Mouse (Mus musculus): ENCODE data around the gene Atp6v0a2. TPM values are rescaled to one million over a fixed set of nuclear protein-coding genes. Genes with fewer than 3 reads are reported as not detected.
A peak's percentile ranks its signal among the peaks of the same experiment; 100 is the strongest.

Gene Atp6v0a2
- polyA plus RNA-seq (2012; rRNA removed) (5.3 and 5.6 TPM in 2 replicates), polyA plus RNA-seq (2014; fragmentation: Nextera tagmentation; extraction: Ambion mirVana) (10.3 and 12.9 TPM in 2 replicates)

GRCm38 (mm10) chr5:124628448-124629363, at the start of gene Atp6v0a2:
TSS of gene Atp6v0a2 (plus strand) at chr5:124628576.
- Histone ChIP-seq H3K4me3 (ENCODE audit: insufficient read depth in 1 of 2, low read depth in 2 of 2, low read length in 2 of 2) (peak within 1 kb of the TSS; percentile 84 to 91), H3K4me2 (ENCODE audit: low read depth) (peak within 1 kb of the TSS; percentile 86), H3K36me3 (replicated peaks; ENCODE audit: control insufficient read depth, insufficient read depth, low read depth) (no peaks in the 10 kb centered on the region), H3K4me1 (replicated peaks; ENCODE audit: control insufficient read depth in 2 of 2, insufficient read depth in 2 of 2, low read length in 1 of 2) (peaks cover 10 to 15% of the 10 kb centered on the region in 2 experiments), H3K27ac (peak within 1 kb of the TSS; percentile 43), H3K9ac (replicated peaks) (peak within 1 kb of the TSS; percentile 67), H3K27me3 (ENCODE audit: control insufficient read depth, insufficient read depth, low read length) (no peaks in the 10 kb centered on the region), H3K9me3 (ENCODE audit: control insufficient read depth, low read length) (no peaks in the 10 kb centered on the region)
- ATAC-seq (ENCODE audit: insufficient read depth) (peak; percentile 95), DNase-seq (ENCODE audit: low read depth in 3 of 3, low spot score in 3 of 3) (peak; percentile 81 to 84 (median 83))
- no peak for TF ChIP-seq EP300 (IDR thresholded peaks at IDR 0.05; ENCODE audit: low read depth)
- no peak for TF ChIP-seq CTCF (IDR thresholded peaks at IDR 0.05; ENCODE audit: low read depth)
- under 1% methylated on average over 58 of the region's 58 CpGs for WGBS (ENCODE audit: insufficient replicate concordance)

DNA sequence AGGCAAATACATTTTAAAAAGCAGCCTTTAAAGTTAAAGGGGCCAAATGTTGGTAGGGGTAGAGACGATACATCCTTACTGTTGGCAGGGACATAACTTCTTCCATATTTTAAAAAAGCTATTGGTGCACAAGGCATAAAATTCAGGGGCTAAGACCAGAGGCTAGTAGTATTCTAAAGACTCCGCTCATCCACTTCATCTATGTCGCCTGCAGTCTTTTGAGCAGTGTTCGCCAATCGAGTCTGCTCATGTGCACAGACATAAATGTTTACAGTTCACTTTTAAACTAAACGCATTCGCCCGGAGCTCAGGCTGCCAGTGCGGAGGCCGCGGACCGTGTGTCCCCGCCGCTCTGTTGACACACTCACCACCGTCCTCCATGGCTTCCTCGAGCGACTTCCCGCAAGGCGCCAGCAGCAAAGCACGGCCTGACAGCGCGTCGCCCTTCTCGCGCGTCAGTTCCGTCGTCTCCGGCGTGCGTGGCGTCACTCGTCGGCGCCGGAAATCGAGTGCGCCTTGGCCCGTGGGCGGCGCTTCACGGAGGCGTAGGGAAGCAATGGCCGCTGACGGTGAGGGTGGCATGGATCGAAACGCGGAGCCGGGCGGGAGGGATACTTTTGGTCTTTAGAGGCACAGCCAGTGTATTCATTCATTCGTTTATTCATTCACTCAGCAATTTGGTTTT, 49.6 kb upstream of the Atp6v0a2 start, which contains the start of the genes Eif2b1 and Gtf2h3:
Gene Eif2b1 (minus strand): TSS at position 499 of the 685 bp plus-strand sequence.
Gene Gtf2h3 (plus strand): TSS at position 508 of the 685 bp plus-strand sequence.
- peak within 1 kb of the TSS; percentile 82 for H3K9ac ChIP-seq (replicated peaks)
- TF ChIP-seq CTCF (IDR thresholded peaks at IDR 0.05; ENCODE audit: low read depth) (peak; percentile 18; the same call in 1 of the 2 replicates), EP300 (IDR thresholded peaks at IDR 0.05; ENCODE audit: low read depth) (no peak)
- no peaks in the 10 kb centered on the region for H3K27me3 ChIP-seq (ENCODE audit: control insufficient read depth, insufficient read depth, low read length)
- H3K4me3 ChIP-seq (ENCODE audit: insufficient read depth in 1 of 2, low read depth in 2 of 2, low read length in 2 of 2) = peak within 1 kb of the TSS; percentile 75 to 93
- no peak within 1 kb of the TSS; the same call in none of the 2 replicates for H3K27ac ChIP-seq
- peak; percentile 84 to 88 (median 87) for DNase-seq (ENCODE audit: low read depth in 3 of 3, low spot score in 3 of 3)
- WGBS (ENCODE audit: insufficient replicate concordance) = under 1% methylated on average over 51 of the region's 51 CpGs
- H3K36me3 ChIP-seq (replicated peaks; ENCODE audit: control insufficient read depth, insufficient read depth, low read depth) = peaks cover 17% of the 10 kb centered on the region
- peaks cover 11 to 15% of the 10 kb centered on the region in 2 experiments for H3K4me1 ChIP-seq (replicated peaks; ENCODE audit: control insufficient read depth in 2 of 2, insufficient read depth in 2 of 2, low read length in 1 of 2)
- peak; percentile 89 for ATAC-seq (ENCODE audit: insufficient read depth)
- H3K9me3 ChIP-seq (ENCODE audit: control insufficient read depth, low read length) = no peaks in the 10 kb centered on the region
- H3K4me2 ChIP-seq (ENCODE audit: low read depth) = peak within 1 kb of the TSS; percentile 94

DNA sequence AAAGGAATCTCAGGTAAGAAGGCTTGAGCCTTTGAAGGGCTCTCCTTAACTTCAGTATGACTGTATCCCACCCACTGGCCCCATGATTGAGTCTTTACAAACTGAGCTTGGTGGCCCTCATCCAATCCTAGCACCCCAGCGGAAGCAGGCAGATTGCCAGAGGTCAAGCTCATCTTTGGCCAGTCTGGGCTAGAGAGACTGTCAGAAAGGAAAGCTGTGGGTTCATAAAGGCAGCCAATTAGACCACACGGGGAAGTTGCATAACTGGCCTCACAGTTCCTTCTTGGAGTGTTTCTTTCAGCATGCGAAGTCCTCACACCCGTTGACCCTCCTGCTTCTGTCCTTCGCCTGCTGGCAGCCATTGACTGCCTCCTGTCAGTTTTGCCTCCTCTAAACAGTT, 45.9 kb upstream of the Atp6v0a2 start:
- peaks cover 12% of the 10 kb centered on the region for H3K36me3 ChIP-seq (replicated peaks; ENCODE audit: control insufficient read depth, insufficient read depth, low read depth)
- no peaks in the 10 kb centered on the region for H3K9me3 ChIP-seq (ENCODE audit: control insufficient read depth, low read length)
- ATAC-seq (ENCODE audit: insufficient read depth) = no peak
- peaks cover 11 to 15% of the 10 kb centered on the region in 2 experiments for H3K4me1 ChIP-seq (replicated peaks; ENCODE audit: control insufficient read depth in 2 of 2, insufficient read depth in 2 of 2, low read length in 1 of 2)
- DNase-seq (ENCODE audit: low read depth in 3 of 3, low spot score in 3 of 3) = no peak
- H3K4me3 ChIP-seq (ENCODE audit: insufficient read depth in 1 of 2, low read depth in 2 of 2, low read length in 2 of 2) = no peak overlapping the region
- TF ChIP-seq CTCF (IDR thresholded peaks at IDR 0.05; ENCODE audit: low read depth) = no peak
- TF ChIP-seq EP300 (IDR thresholded peaks at IDR 0.05; ENCODE audit: low read depth) = no peak
- H3K27me3 ChIP-seq (ENCODE audit: control insufficient read depth, insufficient read depth, low read length) = no peaks in the 10 kb centered on the region
- no peak overlapping the region for H3K9ac ChIP-seq (replicated peaks)
- WGBS (ENCODE audit: insufficient replicate concordance) = 42% methylated on average over 5 of the region's 5 CpGs
- no peak overlapping the region for H3K4me2 ChIP-seq (ENCODE audit: low read depth)
- H3K27ac ChIP-seq = no peak overlapping the region

DNA sequence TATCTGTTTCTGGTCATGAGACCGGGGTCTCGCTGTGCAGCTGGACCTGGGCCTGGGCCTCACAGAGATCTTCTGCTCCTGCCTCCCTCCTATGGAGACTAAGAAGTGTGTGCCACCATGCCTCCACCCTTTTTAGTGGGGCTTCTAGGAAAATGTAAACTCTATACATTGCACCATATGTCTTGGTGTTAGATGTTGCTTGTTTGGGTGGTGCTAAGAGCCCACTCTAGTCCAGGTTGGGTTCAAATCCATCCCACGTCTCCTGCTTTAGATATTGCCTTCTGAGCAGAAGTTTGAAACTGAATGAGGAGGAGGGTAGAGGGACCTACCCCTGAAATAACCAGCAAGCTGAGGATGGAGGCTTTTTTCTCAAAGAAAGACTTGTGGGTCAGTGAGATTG, 35.6 kb upstream of the Atp6v0a2 start:
- TF ChIP-seq CTCF (IDR thresholded peaks at IDR 0.05; ENCODE audit: low read depth) (no peak), EP300 (IDR thresholded peaks at IDR 0.05; ENCODE audit: low read depth) (no peak)
- no peak overlapping the region for H3K4me2 ChIP-seq (ENCODE audit: low read depth)
- H3K27ac ChIP-seq = no peak overlapping the region
- no peaks in the 10 kb centered on the region for H3K4me1 ChIP-seq (replicated peaks; ENCODE audit: control insufficient read depth in 2 of 2, insufficient read depth in 2 of 2, low read length in 1 of 2)
- no peak overlapping the region for H3K9ac ChIP-seq (replicated peaks)
- H3K9me3 ChIP-seq (ENCODE audit: control insufficient read depth, low read length) = no peaks in the 10 kb centered on the region
- 82% methylated on average over 3 of the region's 3 CpGs for WGBS (ENCODE audit: insufficient replicate concordance)
- DNase-seq (ENCODE audit: low read depth in 3 of 3, low spot score in 3 of 3) = no peak
- no peak for ATAC-seq (ENCODE audit: insufficient read depth)
- H3K27me3 ChIP-seq (ENCODE audit: control insufficient read depth, insufficient read depth, low read length) = no peaks in the 10 kb centered on the region
- H3K4me3 ChIP-seq (ENCODE audit: insufficient read depth in 1 of 2, low read depth in 2 of 2, low read length in 2 of 2) = no peak overlapping the region
- H3K36me3 ChIP-seq (replicated peaks; ENCODE audit: control insufficient read depth, insufficient read depth, low read depth) = peaks cover 10% of the 10 kb centered on the region; the same call in 1 of the 2 replicates
